Mouse (Mus musculus) midbrain, embryonic 14.5 days (tissue): ENCODE measurements around the gene Hpcal1. TPM values are rescaled to one million over a fixed set of nuclear protein-coding genes. Genes with fewer than 3 reads are reported as not detected.
A peak's percentile ranks its signal among the peaks of the same experiment; 100 is the strongest.
"Not testable (repeated sequence)": the region's sequence is repeated elsewhere in the genome, so short reads cannot be mapped to it uniquely, and the experiment has no call there.

Experiments
- ATAC-seq: fragments of 200-750 bp; cut with Nextera tagmentation; 2 replicates; pipeline ENCODE4 v1.8.0; 2017; ENCODE audit warnings: moderate number of reproducible peaks, moderate library complexity; ENCODE audit not compliant: low FRiP score, low TSS enrichment
- DNase-seq: peaks from one replicate; pipeline ENCODE4 v3.0.0-alpha.2; 2015
- H3K27ac ChIP-seq: fragments of 300-500 bp; sonication (generic); replicated peaks from 2 replicates; pipeline ENCODE4 v1.5.1; 2014; ENCODE audit warnings: mild to moderate bottlenecking, low read depth, low read length, moderate library complexity
- H3K27me3 ChIP-seq: fragments of 300-500 bp; sonication (generic); 2 replicates; pipeline ENCODE4 v1.6.1; 2014; ENCODE audit warnings: low read length, control low read depth, mixed read lengths; ENCODE audit not compliant: control insufficient read depth, insufficient read depth
- H3K36me3 ChIP-seq: fragments of 300-500 bp; sonication (generic); 2 replicates; pipeline ENCODE4 v1.6.1; 2014; ENCODE audit warnings: low read length, control low read depth; ENCODE audit not compliant: control insufficient read depth, insufficient read depth
- H3K4me1 ChIP-seq: fragments of 300-500 bp; sonication (generic); 2 replicates; pipeline ENCODE4 v1.6.1; 2014; ENCODE audit warnings: mild to moderate bottlenecking, antibody characterized with exemption, low read length, control low read depth; ENCODE audit not compliant: control insufficient read depth, insufficient read depth
- H3K4me2 ChIP-seq: fragments of 300-500 bp; sonication (generic); 2 replicates; pipeline ENCODE4 v1.6.1; 2014; ENCODE audit warnings: mild to moderate bottlenecking, low read length, moderate library complexity
- H3K4me3 ChIP-seq: fragments of 300-500 bp; sonication (generic); replicated peaks from 2 replicates; pipeline ENCODE4 v1.5.1; 2014; ENCODE audit warnings: low read depth, low read length
- H3K9ac ChIP-seq: fragments of 300-500 bp; sonication (generic); replicated peaks from 2 replicates; pipeline ENCODE4 v1.6.1; 2014; ENCODE audit warnings: mild to moderate bottlenecking, low read length, moderate library complexity
- H3K9me3 ChIP-seq: fragments of 300-500 bp; sonication (generic); 2 replicates; pipeline ENCODE4 v1.6.1; 2016; ENCODE audit warnings: low read length, control low read depth, mixed read lengths; ENCODE audit not compliant: control insufficient read depth
- WGBS: fragments of 180-500 bp; shearing (Covaris S2); extraction: QIAGEN DNeasy Blood & Tissue Kit; methylation state at CpG from one replicate; pipeline ENCODE4 v1.1.7; 2014; 5-methylcytosine and 5-hydroxymethylcytosine counted together
- polyA plus RNA-seq: library from polyadenylated mRNA; unstranded; fragments of >200 nt; fragmentation: Nextera tagmentation; extraction: Ambion mirVana; gene quantifications from 2 replicates; pipeline ENCODE4 v1.2.1, GENCODE M21; 2014

Gene Hpcal1
- polyA plus RNA-seq, 1 experiment from 2014 or later: 93.3 TPM

GRCm38 (mm10) chr12:17789486-17789885, 98.8 kb downstream of the Hpcal1 start:
- WGBS: 54% methylated on average over 3 of the region's 3 CpGs
- ATAC-seq (no peak), DNase-seq (no peak)
- no peak overlapping the region for H3K9ac ChIP-seq
- H3K4me1 ChIP-seq: no peaks in the 10 kb centered on the region
- no peak overlapping the region for H3K4me2 ChIP-seq
- H3K27me3 ChIP-seq: no peaks in the 10 kb centered on the region
- no peaks in the 10 kb centered on the region for H3K9me3 ChIP-seq
- no peak overlapping the region for H3K27ac ChIP-seq
- no peak overlapping the region for H3K4me3 ChIP-seq
- H3K36me3 ChIP-seq: no peaks in the 10 kb centered on the region

GRCm38 (mm10) chr12:17791111-17791510, 100.5 kb downstream of the Hpcal1 start:
- H3K36me3 ChIP-seq: no peaks in the 10 kb centered on the region
- no peak for DNase-seq
- H3K9ac ChIP-seq: no peak overlapping the region
- H3K4me2 ChIP-seq: no peak overlapping the region
- H3K9me3 ChIP-seq: no peaks in the 10 kb centered on the region
- H3K4me3 ChIP-seq: no peak overlapping the region
- no peaks in the 10 kb centered on the region for H3K27me3 ChIP-seq
- no peaks in the 10 kb centered on the region for H3K4me1 ChIP-seq
- WGBS: 87% methylated on average over 6 of the region's 6 CpGs
- no peak overlapping the region for H3K27ac ChIP-seq
- no peak for ATAC-seq

- no peak overlapping the region for H3K9ac ChIP-seq
- H3K36me3 ChIP-seq: no peaks in the 10 kb centered on the region
- no peaks in the 10 kb centered on the region for H3K9me3 ChIP-seq
- DNase-seq (no peak), ATAC-seq (no peak)
- H3K27me3 ChIP-seq: no peaks in the 10 kb centered on the region
- H3K4me1 ChIP-seq: no peaks in the 10 kb centered on the region
- H3K4me2 ChIP-seq: no peak overlapping the region
- no peak overlapping the region for H3K4me3 ChIP-seq
- H3K27ac ChIP-seq: no peak overlapping the region
- 97% methylated on average over 1 of the region's 1 CpGs for WGBS
Observed at GRCm38 (mm10) chr12:17792756-17793155, 102.1 kb downstream of the Hpcal1 start.

GRCm38 (mm10) chr12:17795660-17796278, 105.1 kb downstream of the Hpcal1 start:
- Histone ChIP-seq H3K4me3 (no peak overlapping the region), H3K27ac (no peak overlapping the region), H3K9ac (no peak overlapping the region), H3K4me1 (no peaks in the 10 kb centered on the region), H3K36me3 (no peaks in the 10 kb centered on the region), H3K4me2 (no peak overlapping the region), H3K27me3 (no peaks in the 10 kb centered on the region), H3K9me3 (no peaks in the 10 kb centered on the region)
- no peak for ATAC-seq
- DNase-seq: peak; percentile 84
- 68% methylated on average over 3 of the region's 3 CpGs for WGBS

- H3K4me1 ChIP-seq, H3K27ac ChIP-seq, H3K36me3 ChIP-seq, H3K4me3 ChIP-seq, H3K9ac ChIP-seq, ATAC-seq, H3K4me2 ChIP-seq, H3K27me3 ChIP-seq, H3K9me3 ChIP-seq, DNase-seq: not testable (repeated sequence)
- WGBS: 87% methylated on average over 11 of the region's 11 CpGs
Observed at GRCm38 (mm10) chr12:17798261-17798660, 107.6 kb downstream of the Hpcal1 start.

DNA sequence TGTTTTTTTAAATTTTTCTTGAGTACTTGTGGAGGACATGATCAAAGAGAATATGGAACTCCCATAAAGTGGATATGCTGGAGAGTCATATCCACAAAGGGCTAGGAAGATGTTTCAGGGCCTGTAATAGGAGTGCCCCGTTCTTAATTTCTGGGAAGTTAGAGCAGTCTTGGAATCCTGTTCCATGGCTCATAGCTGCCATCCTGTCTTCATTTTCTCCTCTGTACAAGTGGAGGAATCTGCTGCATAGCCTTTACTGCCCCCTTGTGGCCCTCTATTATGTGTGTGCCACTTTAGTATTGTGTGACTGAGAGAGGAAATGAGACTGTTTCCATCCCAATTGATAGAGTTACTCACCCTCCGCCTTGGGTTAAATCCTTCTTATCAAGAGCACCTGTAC, 117.9 kb downstream of the Hpcal1 start:
- Histone ChIP-seq H3K27ac (no peak overlapping the region), H3K9ac (no peak overlapping the region), H3K27me3 (no peaks in the 10 kb centered on the region), H3K36me3 (no peaks in the 10 kb centered on the region), H3K4me3 (no peak overlapping the region), H3K4me2 (no peak overlapping the region), H3K9me3 (no peaks in the 10 kb centered on the region), H3K4me1 (no peaks in the 10 kb centered on the region)
- peak; percentile 24; the same call in 1 of the 2 replicates for ATAC-seq
- 35% methylated on average over 2 of the region's 2 CpGs for WGBS
- DNase-seq: peak; percentile 94

DNA sequence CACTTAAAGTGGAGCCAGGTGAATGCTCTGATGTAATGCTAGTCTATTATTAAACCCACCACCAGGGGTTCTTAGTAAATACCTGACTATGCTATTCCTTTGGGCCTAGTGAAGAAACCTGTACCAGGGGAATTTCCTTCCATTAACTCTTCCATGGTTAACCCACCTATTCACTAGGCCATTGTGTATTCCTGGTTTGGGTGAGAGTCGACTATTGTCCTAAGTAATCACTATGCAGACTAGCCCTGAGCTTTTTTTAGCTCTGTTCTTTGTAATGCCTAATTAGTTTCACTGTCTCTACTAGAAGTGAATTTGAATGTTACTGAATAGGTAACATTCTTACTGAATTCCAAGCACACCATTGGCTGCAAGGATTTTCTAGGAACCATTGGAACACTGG, 144.6 kb downstream of the Hpcal1 start:
- not testable (repeated sequence) for H3K4me1 ChIP-seq, DNase-seq, H3K36me3 ChIP-seq, H3K9me3 ChIP-seq, H3K4me3 ChIP-seq, H3K4me2 ChIP-seq, H3K27me3 ChIP-seq, ATAC-seq, H3K27ac ChIP-seq, H3K9ac ChIP-seq
- 89% methylated on average over 1 of the region's 1 CpGs for WGBS

Other genes starting within 250 kb of the Hpcal1 start
- gene Odc1, start 146.1 kb upstream of the Hpcal1 start, polyA plus RNA-seq: 149 and 192 TPM in 2 replicates